Mouse (Mus musculus) liver, embryonic 16.5 days (tissue): ENCODE measurements around the gene Slc5a10. TPM values are rescaled to one million over a fixed set of nuclear protein-coding genes. Genes with fewer than 3 reads are reported as not detected.
"Not testable (repeated sequence)": the region's sequence is repeated elsewhere in the genome, so short reads cannot be mapped to it uniquely, and the experiment has no call there.

Experiments
- ATAC-seq: fragments of 200-750 bp; cut with Nextera tagmentation; 2 replicates; pipeline ENCODE4 v1.8.0; 2017; ENCODE audit warnings: low read depth, mild to moderate bottlenecking, moderate number of reproducible peaks, moderate library complexity
- H3K27ac ChIP-seq: fragments of 300-500 bp; sonication (generic); 2 replicates; pipeline ENCODE4 v1.5.1; 2014; ENCODE audit warnings: mild to moderate bottlenecking, low read length
- H3K27me3 ChIP-seq: fragments of 300-500 bp; sonication (generic); 2 replicates; pipeline ENCODE4 v1.6.1; 2014; ENCODE audit warnings: low read depth, low read length, mixed read lengths; ENCODE audit not compliant: control insufficient read depth, insufficient read depth
- H3K36me3 ChIP-seq: fragments of 300-500 bp; sonication (generic); 2 replicates; pipeline ENCODE4 v1.6.1; 2014; ENCODE audit warnings: mild to moderate bottlenecking; ENCODE audit not compliant: control insufficient read depth, insufficient read depth
- H3K4me1 ChIP-seq: fragments of 300-500 bp; sonication (generic); 2 replicates; pipeline ENCODE4 v1.6.1; 2014; ENCODE audit warnings: low read depth, low read length, mixed read lengths; ENCODE audit not compliant: control insufficient read depth
- H3K4me2 ChIP-seq: fragments of 300-500 bp; sonication (generic); 2 replicates; pipeline ENCODE4 v1.6.1; 2014; ENCODE audit warnings: low read depth, low read length, mixed read lengths
- H3K4me3 ChIP-seq: fragments of 300-500 bp; sonication (generic); 2 replicates; pipeline ENCODE4 v1.5.1; 2014; ENCODE audit warnings: low read depth, mild to moderate bottlenecking, low read length
- H3K9ac ChIP-seq: fragments of 300-500 bp; sonication (generic); 2 replicates; pipeline ENCODE4 v1.6.1; 2014; ENCODE audit warnings: low read depth, low read length
- H3K9me3 ChIP-seq: fragments of 300-500 bp; sonication (generic); replicated peaks from 2 replicates; pipeline ENCODE4 v1.6.1; 2016; ENCODE audit warnings: low read length; ENCODE audit not compliant: control insufficient read depth
- WGBS: fragments of 180-500 bp; shearing (Covaris S2); extraction: QIAGEN DNeasy Blood & Tissue Kit; methylation state at CpG from one replicate; pipeline ENCODE4 v1.1.7; 2014; ENCODE audit not compliant: insufficient replicate concordance; 5-methylcytosine and 5-hydroxymethylcytosine counted together
- polyA plus RNA-seq: library from polyadenylated mRNA; unstranded; fragments of >200 nt; fragmentation: Nextera tagmentation; extraction: Ambion mirVana; gene quantifications from 2 replicates; pipeline ENCODE4 v1.2.1, GENCODE M21; 2015

The Slc5a10 gene
- polyA plus RNA-seq, 1 experiment from 2014 or later, result not detected

DNA sequence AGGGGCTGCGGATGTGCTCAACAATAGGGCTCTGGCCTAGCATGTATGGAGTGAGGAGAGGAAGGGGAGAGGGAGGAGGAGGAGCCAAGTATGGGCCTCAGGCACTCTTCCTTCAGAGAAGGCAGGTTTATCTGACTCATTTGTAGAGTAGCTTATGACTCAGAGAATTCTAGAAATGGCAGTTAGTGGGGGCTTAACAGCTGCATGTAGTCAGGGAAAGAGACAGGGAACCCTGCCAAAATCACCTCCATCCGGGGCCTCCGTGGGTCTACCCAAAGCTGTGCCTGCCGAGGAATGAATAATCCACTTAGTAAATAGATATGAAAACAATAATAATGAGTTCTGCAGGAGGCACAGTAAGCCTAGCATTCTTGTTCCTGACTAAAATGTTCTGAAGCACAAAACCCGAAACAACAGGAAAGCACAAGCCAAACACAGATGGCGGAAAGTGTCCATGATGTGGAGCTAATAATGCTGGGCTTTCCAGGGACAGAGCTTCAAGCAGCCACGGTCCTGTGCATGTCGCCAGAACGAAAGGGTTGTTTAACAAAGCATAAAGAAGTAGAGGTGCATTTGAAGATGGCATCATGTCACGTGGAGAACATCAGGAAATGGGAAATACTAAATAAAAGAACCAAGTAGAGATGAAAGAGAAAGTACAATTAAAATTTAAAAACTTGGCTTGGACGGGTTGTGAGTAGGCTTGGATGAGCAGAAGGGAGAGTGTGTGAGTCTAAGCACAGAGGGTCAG lies 75.9 kb downstream of the Slc5a10 start:
- H3K9ac ChIP-seq, result no peak overlapping the region
- WGBS, result 62% methylated on average over 11 of the region's 11 CpGs
- H3K4me2 ChIP-seq, result no peak overlapping the region
- no peak for ATAC-seq
- H3K36me3 ChIP-seq, result no peaks in the 10 kb centered on the region
- no peak overlapping the region for H3K4me3 ChIP-seq
- no peaks in the 10 kb centered on the region for H3K9me3 ChIP-seq
- H3K27me3 ChIP-seq, result no peaks in the 10 kb centered on the region
- H3K4me1 ChIP-seq, result no peaks in the 10 kb centered on the region; the same call in 1 of the 2 replicates
- no peak overlapping the region for H3K27ac ChIP-seq

DNA sequence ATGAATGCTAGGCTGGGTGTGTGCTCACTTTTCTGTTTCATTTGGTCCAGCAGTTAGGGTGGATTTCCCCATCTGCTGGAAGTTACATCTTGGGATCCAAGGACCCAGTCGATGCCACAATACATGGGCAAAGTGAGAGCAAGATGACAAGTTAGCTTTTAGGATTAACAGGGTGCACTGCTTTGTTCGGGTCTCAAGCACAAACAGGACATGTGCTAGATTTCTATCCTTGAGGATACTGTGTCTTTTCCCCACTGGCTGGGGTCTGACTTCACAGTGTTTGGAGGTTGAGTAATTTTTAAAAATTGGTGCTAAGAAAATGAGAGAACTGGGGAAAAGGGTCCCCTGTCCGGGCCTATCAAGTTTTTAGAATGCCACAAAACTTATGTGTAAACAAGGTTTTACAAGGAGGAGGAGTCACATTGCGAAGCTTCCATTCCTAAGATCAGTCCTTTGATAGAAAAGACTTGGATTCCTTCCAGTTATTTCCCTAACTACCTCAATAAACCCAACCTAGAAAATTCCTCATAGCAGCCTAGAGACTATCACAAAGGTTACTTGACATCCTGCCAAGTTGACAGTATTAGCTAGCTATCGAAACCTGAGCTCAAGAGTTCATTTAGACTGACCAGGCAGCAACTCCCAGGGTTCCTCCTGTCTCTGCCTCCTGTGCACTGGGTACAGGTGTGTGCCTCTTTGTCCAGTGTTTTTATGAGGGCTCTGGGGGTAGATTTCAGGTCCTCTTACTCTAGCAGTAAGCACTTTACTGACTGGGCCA lies 77.3 kb downstream of the Slc5a10 start:
- no peak overlapping the region for H3K4me2 ChIP-seq
- no peaks in the 10 kb centered on the region; the same call in 1 of the 2 replicates for H3K4me1 ChIP-seq
- no peaks in the 10 kb centered on the region for H3K36me3 ChIP-seq
- no peaks in the 10 kb centered on the region for H3K9me3 ChIP-seq
- no peak overlapping the region for H3K4me3 ChIP-seq
- no peaks in the 10 kb centered on the region for H3K27me3 ChIP-seq
- 55% methylated on average over 5 of the region's 5 CpGs for WGBS
- H3K27ac ChIP-seq, result no peak overlapping the region
- no peak for ATAC-seq
- H3K9ac ChIP-seq, result no peak overlapping the region

DNA sequence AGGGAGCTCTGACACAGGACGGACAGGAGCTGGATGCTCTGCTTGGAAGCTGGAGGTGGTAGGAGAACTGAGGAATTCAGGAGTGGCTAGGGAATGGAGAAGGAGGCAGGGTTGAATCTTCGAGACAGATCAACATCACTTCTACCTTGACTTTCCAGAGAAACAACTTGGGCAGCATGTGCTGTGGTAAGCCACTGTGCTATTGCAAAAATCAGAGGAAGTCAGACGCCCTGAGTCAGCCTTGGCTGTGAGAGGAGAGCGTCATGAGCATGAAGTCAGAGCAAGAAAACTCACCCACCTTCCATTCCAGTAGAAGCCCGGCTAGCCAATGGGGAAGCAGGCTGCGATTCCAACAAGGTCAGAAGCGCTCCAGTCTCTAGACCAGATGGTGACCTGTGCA lies 78.5 kb downstream of the Slc5a10 start:
- Histone ChIP-seq H3K27me3 (no peaks in the 10 kb centered on the region), H3K27ac (no peak overlapping the region), H3K4me2 (no peak overlapping the region), H3K36me3 (no peaks in the 10 kb centered on the region), H3K4me1 (no peaks in the 10 kb centered on the region; the same call in 1 of the 2 replicates), H3K4me3 (no peak overlapping the region), H3K9ac (no peak overlapping the region), H3K9me3 (no peaks in the 10 kb centered on the region)
- 44% methylated on average over 7 of the region's 7 CpGs for WGBS
- no peak for ATAC-seq

DNA sequence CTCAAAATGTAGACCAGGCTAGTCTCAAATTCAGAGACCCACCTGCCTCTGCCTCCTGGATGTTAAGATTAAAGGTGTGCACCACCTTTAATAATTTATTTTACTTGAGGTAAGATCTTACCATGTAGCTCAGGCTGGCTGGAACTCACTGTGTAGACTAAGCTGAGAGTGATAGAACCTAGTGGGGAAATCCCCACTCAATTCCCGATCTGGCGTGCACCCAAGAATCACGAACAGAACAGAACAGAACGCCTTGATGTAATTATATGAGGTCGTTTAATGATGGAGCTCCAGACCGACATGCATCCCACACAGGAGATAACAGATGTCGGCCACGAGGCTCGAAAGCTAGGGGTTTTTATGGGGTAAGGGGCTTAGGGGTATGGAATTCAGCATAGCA lies 80.0 kb downstream of the Slc5a10 start:
- H3K27ac ChIP-seq, H3K27me3 ChIP-seq, H3K4me3 ChIP-seq, H3K4me2 ChIP-seq, H3K4me1 ChIP-seq, H3K9ac ChIP-seq, ATAC-seq, H3K36me3 ChIP-seq, H3K9me3 ChIP-seq: not testable (repeated sequence)
- WGBS, result 63% methylated on average over 9 of the region's 9 CpGs

DNA sequence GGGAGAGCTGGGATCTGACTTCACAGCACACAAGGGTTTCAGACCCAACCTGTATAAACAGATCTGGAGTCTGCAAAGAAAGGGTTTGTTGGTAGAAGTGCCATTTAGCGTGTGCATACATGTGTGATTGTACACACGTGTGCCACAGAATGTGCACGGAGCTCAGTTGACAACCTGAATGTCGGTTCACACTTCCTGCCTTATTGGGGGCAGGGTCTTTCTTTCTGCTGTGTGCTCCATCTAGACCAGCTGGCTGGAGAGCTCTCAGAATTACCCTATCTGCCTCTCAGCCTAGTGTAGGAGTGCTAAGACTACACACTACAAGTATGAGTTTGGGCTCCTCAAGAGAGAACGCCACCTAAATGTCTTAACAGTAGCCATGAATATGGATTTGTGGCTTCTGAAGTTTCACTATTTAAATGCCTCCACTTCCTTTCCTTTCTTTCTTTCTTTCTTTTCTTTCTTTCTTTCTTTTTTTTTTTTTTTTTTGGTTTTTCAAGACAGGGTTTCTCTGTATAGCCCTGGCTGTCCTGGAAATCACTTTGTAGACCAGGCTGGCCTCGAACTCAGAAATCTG lies 80.9 kb downstream of the Slc5a10 start:
- Histone ChIP-seq H3K36me3 (no peaks in the 10 kb centered on the region), H3K27ac (no peak overlapping the region), H3K4me3 (no peak overlapping the region), H3K9ac (no peak overlapping the region), H3K4me2 (no peak overlapping the region), H3K4me1 (no peaks in the 10 kb centered on the region; the same call in 1 of the 2 replicates), H3K27me3 (no peaks in the 10 kb centered on the region), H3K9me3 (no peaks in the 10 kb centered on the region)
- 77% methylated on average over 5 of the region's 6 CpGs for WGBS
- no peak for ATAC-seq

DNA sequence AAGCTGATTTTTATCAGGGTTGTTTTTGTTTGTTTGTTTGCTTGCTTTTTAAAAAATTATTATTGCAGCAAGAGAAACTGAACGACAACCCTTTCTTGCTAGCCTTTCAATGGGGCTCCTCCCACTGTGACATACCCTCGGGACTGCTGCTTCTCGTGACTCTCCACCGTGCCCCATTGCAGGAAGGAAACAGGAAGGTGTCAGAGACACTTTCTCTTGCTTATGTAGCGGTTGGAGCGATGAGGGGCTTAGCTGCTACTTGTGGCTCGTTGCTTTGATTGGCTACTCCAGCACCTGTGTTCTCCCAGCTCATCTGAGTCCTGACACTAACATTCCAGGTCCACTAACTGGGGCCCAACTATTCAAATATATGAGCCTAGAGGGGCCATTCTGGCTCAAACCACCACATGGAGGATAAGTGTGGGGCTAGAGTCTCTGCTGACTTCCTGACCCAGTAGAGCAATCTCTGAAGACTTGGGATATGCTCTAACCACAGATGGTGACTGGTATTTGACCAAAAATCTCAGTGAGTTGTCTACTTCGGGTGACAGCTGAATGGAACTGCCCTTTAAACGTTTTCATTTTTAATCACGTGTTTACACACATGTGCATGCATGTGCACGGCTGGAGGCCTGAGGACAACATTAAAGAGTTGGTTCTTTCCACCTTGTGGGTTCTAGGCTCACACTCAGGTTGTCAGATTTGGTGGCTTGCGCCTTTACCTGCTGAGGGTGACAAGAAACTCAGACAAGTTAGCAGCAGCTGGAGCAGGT lies 81.7 kb downstream of the Slc5a10 start:
- no peak overlapping the region for H3K27ac ChIP-seq
- WGBS, result 22% methylated on average over 12 of the region's 12 CpGs
- no peak overlapping the region for H3K4me3 ChIP-seq
- ATAC-seq, result no peak
- no peaks in the 10 kb centered on the region for H3K9me3 ChIP-seq
- H3K9ac ChIP-seq, result no peak overlapping the region
- H3K27me3 ChIP-seq, result no peaks in the 10 kb centered on the region
- H3K36me3 ChIP-seq, result no peaks in the 10 kb centered on the region
- no peak overlapping the region for H3K4me2 ChIP-seq
- H3K4me1 ChIP-seq, result no peaks in the 10 kb centered on the region; the same call in 1 of the 2 replicates

DNA sequence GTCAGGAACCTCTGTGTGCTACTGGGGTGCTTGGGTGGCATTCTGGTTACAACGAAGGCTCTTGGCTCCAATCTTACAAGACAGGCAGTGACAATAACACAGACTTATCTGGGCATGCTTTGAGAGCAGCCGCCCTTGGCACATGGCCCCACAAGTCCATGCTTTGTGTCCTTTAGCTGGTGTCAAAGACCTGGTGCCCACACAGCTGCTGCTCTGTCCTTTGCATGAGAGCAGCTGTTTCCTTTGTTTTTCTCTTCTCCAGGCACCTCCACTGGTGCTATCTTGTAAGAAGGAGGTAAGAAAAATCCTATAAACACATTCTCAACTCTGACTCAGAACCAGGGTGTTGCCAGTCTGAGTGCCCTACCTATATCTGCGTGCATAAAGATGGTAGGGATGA lies 82.8 kb downstream of the Slc5a10 start:
- no peaks in the 10 kb centered on the region for H3K9me3 ChIP-seq
- H3K27ac ChIP-seq, result no peak overlapping the region
- no peak for ATAC-seq
- no peaks in the 10 kb centered on the region for H3K27me3 ChIP-seq
- no peak overlapping the region for H3K9ac ChIP-seq
- H3K4me2 ChIP-seq, result no peak overlapping the region
- WGBS, result 60% methylated on average over 3 of the region's 3 CpGs
- H3K4me1 ChIP-seq, result no peaks in the 10 kb centered on the region
- H3K4me3 ChIP-seq, result no peak overlapping the region
- no peaks in the 10 kb centered on the region for H3K36me3 ChIP-seq

DNA sequence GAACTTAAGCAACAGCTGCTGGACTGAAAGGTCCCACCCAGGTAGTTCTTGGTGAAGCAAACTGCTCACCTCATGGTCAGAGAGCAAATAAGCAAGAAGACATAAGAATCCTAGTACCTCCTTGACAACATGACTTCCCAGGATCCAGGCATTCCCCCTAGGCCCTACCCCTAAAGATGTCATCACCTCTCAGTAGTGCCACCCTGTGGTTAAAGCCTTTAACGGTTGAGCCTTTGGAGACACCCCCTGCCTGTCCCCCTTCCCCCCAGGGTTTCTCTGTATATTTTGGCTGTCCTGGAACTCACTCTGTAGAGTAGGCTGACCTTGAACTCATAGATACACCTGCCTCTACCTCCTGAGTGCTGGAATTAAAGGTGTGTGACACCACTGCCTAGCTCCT lies 83.2 kb downstream of the Slc5a10 start:
- Histone ChIP-seq H3K9ac (no peak overlapping the region), H3K4me2 (no peak overlapping the region), H3K27me3 (no peaks in the 10 kb centered on the region), H3K27ac (no peak overlapping the region), H3K36me3 (no peaks in the 10 kb centered on the region), H3K4me1 (no peaks in the 10 kb centered on the region), H3K9me3 (no peaks in the 10 kb centered on the region), H3K4me3 (no peak overlapping the region)
- ATAC-seq, result no peak
- WGBS, result 48% methylated on average over 1 of the region's 1 CpGs
